Mouse (Mus musculus) gonadal fat pad, adult 2 months (tissue): ENCODE results near the gene Rtn4r. TPM values are rescaled to one million over a fixed set of nuclear protein-coding genes. Genes with fewer than 3 reads are reported as not detected.

Experiments
- DNase-seq: peaks from one replicate; pipeline ENCODE4 v3.0.0-alpha.2; 2012; ENCODE audit warnings: low read depth
- polyA plus RNA-seq: library from polyadenylated mRNA; depleted of rRNA; stranded (reverse); fragments of >200 nt; gene quantifications from 2 replicates; pipeline ENCODE4 v1.2.3, GENCODE M21; 2012; rRNA removed

Rtn4r gene
- polyA plus RNA-seq: 2.3 and 3.5 TPM in 2 replicates

- DNase-seq: no peak
Measured at GRCm38 (mm10) chr16:18127241-18127861, at the start of gene Rtn4r. Rtn4r (plus strand) TSS chr16:18127642.

- no peak for DNase-seq
Measured at GRCm38 (mm10) chr16:18078314-18079015, 49.0 kb upstream of the Rtn4r start.

GRCm38 (mm10) chr16:18079300-18079699 lies 48.1 kb upstream of the Rtn4r start:
- no peak for DNase-seq

- DNase-seq: no peak
Measured at GRCm38 (mm10) chr16:18080171-18080570, 47.3 kb upstream of the Rtn4r start.

- DNase-seq: no peak
Measured at GRCm38 (mm10) chr16:18081149-18081827, 46.2 kb upstream of the Rtn4r start.

- no peak for DNase-seq
Measured at GRCm38 (mm10) chr16:18082291-18082690, 45.2 kb upstream of the Rtn4r start.

- no peak for DNase-seq
Measured at GRCm38 (mm10) chr16:18083231-18083951, 44.1 kb upstream of the Rtn4r start.

- no peak for DNase-seq
Measured at GRCm38 (mm10) chr16:18084262-18084661, 43.2 kb upstream of the Rtn4r start.

GRCm38 (mm10) chr16:18087101-18087500 lies 40.3 kb upstream of the Rtn4r start:
- DNase-seq: no peak

GRCm38 (mm10) chr16:18096348-18096747 lies 31.1 kb upstream of the Rtn4r start:
- no peak for DNase-seq

- no peak for DNase-seq
Measured at GRCm38 (mm10) chr16:18102816-18103215, 24.6 kb upstream of the Rtn4r start.

GRCm38 (mm10) chr16:18103366-18103765 lies 24.1 kb upstream of the Rtn4r start:
- no peak for DNase-seq

- no peak for DNase-seq
Measured at GRCm38 (mm10) chr16:18103808-18104207, 23.6 kb upstream of the Rtn4r start.

GRCm38 (mm10) chr16:18108221-18108966 lies 19.0 kb upstream of the Rtn4r start:
- DNase-seq: no peak

GRCm38 (mm10) chr16:18111042-18111441 lies 16.4 kb upstream of the Rtn4r start:
- no peak for DNase-seq

- DNase-seq: no peak
Measured at GRCm38 (mm10) chr16:18116467-18116866, 11.0 kb upstream of the Rtn4r start.

- DNase-seq: no peak
Measured at GRCm38 (mm10) chr16:18118285-18118684, 9.2 kb upstream of the Rtn4r start.

GRCm38 (mm10) chr16:18119031-18119730 lies 8.3 kb upstream of the Rtn4r start:
- DNase-seq: no peak

GRCm38 (mm10) chr16:18122740-18123139 lies 4.7 kb upstream of the Rtn4r start:
- no peak for DNase-seq

- DNase-seq: no peak
Measured at GRCm38 (mm10) chr16:18123471-18123870, 4.0 kb upstream of the Rtn4r start.

GRCm38 (mm10) chr16:18124040-18124439 lies 3.4 kb upstream of the Rtn4r start:
- no peak for DNase-seq
